Mouse (Mus musculus) kidney, adult 2 months (tissue): ENCODE results near the gene Gm20431. TPM values are rescaled to one million over a fixed set of nuclear protein-coding genes. Genes with fewer than 3 reads are reported as not detected.

Source experiments
- DNase-seq: peaks from one replicate; pipeline ENCODE4 v3.0.0; 2021
- H3K27ac ChIP-seq: fragments of 200-500 bp; 2 replicates; pipeline ENCODE4 v1.5.1; 2012; ENCODE audit warnings: low read depth, low read length, control low read depth, inconsistent platforms; ENCODE audit not compliant: insufficient read depth
- H3K27me3 ChIP-seq: fragments of 200-500 bp; replicated peaks from 2 replicates; pipeline ENCODE4 v1.6.1; 2012; ENCODE audit warnings: mild to moderate bottlenecking, moderate library complexity, low read length, inconsistent platforms; ENCODE audit not compliant: control insufficient read depth, insufficient read depth
- H3K36me3 ChIP-seq: fragments of 200-500 bp; 2 replicates; pipeline ENCODE4 v1.6.1; 2012; ENCODE audit warnings: mild to moderate bottlenecking, moderate library complexity, low read length, inconsistent platforms; ENCODE audit not compliant: control insufficient read depth, insufficient read depth
- H3K4me1 ChIP-seq: fragments of 200-500 bp; 2 replicates; pipeline ENCODE4 v1.6.1; 2011; ENCODE audit warnings: low read length; ENCODE audit not compliant: control insufficient read depth, insufficient read depth
- H3K4me3 ChIP-seq: fragments of 200-500 bp; 2 replicates; pipeline ENCODE4 v1.5.1; 2011; ENCODE audit warnings: mild to moderate bottlenecking, low read depth, low read length, control low read depth; ENCODE audit not compliant: insufficient read depth
- CTCF ChIP-seq: fragments of 200-500 bp; conservative IDR thresholded peaks from 2 replicates; pipeline ENCODE4 v1.5.1; 2011; ENCODE audit warnings: low read depth, mild to moderate bottlenecking, control low read depth, low read length, moderate library complexity, mixed read lengths; ENCODE audit not compliant: insufficient read depth, insufficient read length
- POLR2A ChIP-seq: fragments of 200-500 bp; IDR thresholded peaks from one replicate; pipeline ENCODE4 v1.6.1; 2011; ENCODE audit warnings: low read depth, low read length, control low read depth
- WGBS: fragments of 180-500 bp; shearing (Covaris S2); methylation state at CpG from one replicate; pipeline ENCODE4 v1.1.7; 2018; 5-methylcytosine and 5-hydroxymethylcytosine counted together
- polyA plus RNA-seq: library from polyadenylated mRNA; depleted of rRNA; stranded (reverse); fragments of >200 nt; gene quantifications from 2 replicates; pipeline ENCODE4 v1.2.3, GENCODE M21; 2012

Gm20431 gene
- polyA plus RNA-seq, 1 experiment: 30.7 TPM

DNA sequence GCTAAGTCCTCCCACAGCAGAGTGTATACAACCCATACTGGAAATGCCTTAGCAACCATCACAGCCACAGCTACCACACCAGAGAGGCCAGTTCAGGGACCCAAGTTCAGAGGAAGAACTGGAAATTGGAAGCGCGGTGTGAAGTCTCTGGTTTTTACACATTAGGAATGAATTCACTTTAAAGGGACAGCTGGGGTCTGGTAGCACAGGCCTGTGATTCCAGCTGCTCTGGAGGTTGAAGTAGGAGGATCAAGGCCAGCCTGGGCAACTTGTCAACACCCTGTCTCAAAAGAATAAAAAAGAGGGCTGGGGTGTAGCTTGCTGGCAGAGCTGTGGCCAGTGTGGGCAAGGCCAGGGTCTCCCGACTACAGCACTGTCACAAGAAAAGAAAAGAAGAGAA, 24.6 kb upstream of the Gm20431 start:
- no peaks in the 10 kb centered on the region for H3K36me3 ChIP-seq
- no peaks in the 10 kb centered on the region; the same call in 1 of the 2 replicates for H3K4me1 ChIP-seq
- WGBS: 86% methylated on average over 3 of the region's 3 CpGs
- H3K27ac ChIP-seq: no peak overlapping the region
- no peak for DNase-seq
- no peak overlapping the region for H3K4me3 ChIP-seq
- TF ChIP-seq CTCF (no peak), POLR2A (no peak)
- no peaks in the 10 kb centered on the region for H3K27me3 ChIP-seq

DNA sequence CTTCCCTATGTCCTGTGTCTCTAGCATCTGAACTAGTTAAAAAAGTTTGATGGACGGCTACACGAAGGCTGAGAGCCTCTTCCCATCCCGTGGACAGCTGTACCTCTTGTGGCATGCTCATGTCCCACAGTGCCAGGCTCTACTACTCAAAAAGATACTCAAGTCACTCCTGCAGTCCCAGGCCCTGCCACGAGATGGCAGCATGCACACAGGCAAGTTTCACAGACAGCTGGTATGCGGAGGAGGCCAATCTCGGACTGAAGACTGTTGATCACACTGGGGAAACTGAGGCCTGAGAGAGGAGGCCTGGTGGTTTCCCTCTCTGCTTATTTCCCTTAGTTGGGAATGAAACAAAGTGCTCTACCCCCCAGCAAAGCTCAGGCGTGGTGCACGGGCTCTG, 23.8 kb upstream of the Gm20431 start:
- no peak overlapping the region for H3K27ac ChIP-seq
- H3K27me3 ChIP-seq: no peaks in the 10 kb centered on the region
- no peak overlapping the region for H3K4me3 ChIP-seq
- 9% methylated on average over 8 of the region's 8 CpGs for WGBS
- no peaks in the 10 kb centered on the region for H3K36me3 ChIP-seq
- peak; percentile 97 for DNase-seq
- TF ChIP-seq POLR2A (no peak), CTCF (peak; percentile 100; the same call in 1 of the 2 replicates)
- H3K4me1 ChIP-seq: no peaks in the 10 kb centered on the region; the same call in 1 of the 2 replicates

DNA sequence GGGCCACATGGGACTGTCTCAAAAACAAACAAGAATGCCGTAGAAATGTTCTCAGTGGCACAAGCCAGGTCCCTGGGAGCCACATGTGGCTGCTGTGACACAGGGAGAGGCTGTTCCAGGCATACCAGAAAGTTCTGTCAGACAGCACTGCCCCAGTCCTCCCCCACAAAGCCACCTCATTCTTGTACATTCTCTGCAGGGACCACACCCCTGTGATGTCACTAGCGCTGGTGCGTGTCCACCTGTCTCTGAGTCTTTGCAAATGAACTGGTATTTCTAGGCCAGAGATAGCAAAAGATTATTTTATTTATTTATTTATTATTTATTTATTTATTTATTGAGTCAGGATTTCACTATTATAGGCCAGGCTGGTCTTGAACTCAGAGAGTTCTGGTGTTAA, 22.4 kb upstream of the Gm20431 start:
- no peaks in the 10 kb centered on the region; the same call in 1 of the 2 replicates for H3K4me1 ChIP-seq

GRCm38 (mm10) chr2:167680657-167681056, 19.4 kb upstream of the Gm20431 start:
- Histone ChIP-seq H3K27me3 (no peaks in the 10 kb centered on the region), H3K4me3 (no peak overlapping the region), H3K27ac (no peak overlapping the region), H3K4me1 (no peaks in the 10 kb centered on the region; the same call in 1 of the 2 replicates), H3K36me3 (no peaks in the 10 kb centered on the region)
- peak; percentile 69 for DNase-seq
- TF ChIP-seq POLR2A (no peak), CTCF (peak; percentile 76)
- 56% methylated on average over 5 of the region's 5 CpGs for WGBS

More for the DNA sequence above, 22.4 kb upstream of the Gm20431 start:
- TF ChIP-seq CTCF (no peak), POLR2A (no peak)
- DNase-seq: no peak
- Histone ChIP-seq H3K27ac (no peak overlapping the region), H3K4me3 (no peak overlapping the region), H3K27me3 (no peaks in the 10 kb centered on the region), H3K36me3 (no peaks in the 10 kb centered on the region)
- WGBS: 70% methylated on average over 3 of the region's 3 CpGs

- 2% methylated on average over 13 of the region's 13 CpGs for WGBS
- Histone ChIP-seq H3K36me3 (no peaks in the 10 kb centered on the region), H3K4me3 (no peak overlapping the region), H3K27me3 (no peaks in the 10 kb centered on the region), H3K27ac (no peak overlapping the region), H3K4me1 (no peaks in the 10 kb centered on the region; the same call in 1 of the 2 replicates)
- TF ChIP-seq POLR2A (no peak), CTCF (peak; percentile 88)
- peak; percentile 84 for DNase-seq
These were observed 18.7 kb upstream of the Gm20431 start for GRCm38 (mm10) chr2:167679902-167680430.

GRCm38 (mm10) chr2:167678600-167678999, 17.3 kb upstream of the Gm20431 start:
- no peak overlapping the region for H3K4me3 ChIP-seq
- no peak for DNase-seq
- H3K27ac ChIP-seq: no peak overlapping the region
- H3K4me1 ChIP-seq: no peaks in the 10 kb centered on the region; the same call in 1 of the 2 replicates
- H3K27me3 ChIP-seq: no peaks in the 10 kb centered on the region
- TF ChIP-seq CTCF (peak; percentile 50), POLR2A (no peak)
- 55% methylated on average over 5 of the region's 5 CpGs for WGBS
- H3K36me3 ChIP-seq: no peaks in the 10 kb centered on the region

GRCm38 (mm10) chr2:167675120-167675909, 14.0 kb upstream of the Gm20431 start:
- H3K27me3 ChIP-seq: no peaks in the 10 kb centered on the region
- DNase-seq: peak; percentile 78
- 43% methylated on average over 14 of the region's 14 CpGs for WGBS
- H3K36me3 ChIP-seq: no peaks in the 10 kb centered on the region
- H3K27ac ChIP-seq: no peak overlapping the region
- no peak overlapping the region for H3K4me3 ChIP-seq
- TF ChIP-seq CTCF: peak; percentile 84
- no peak for TF ChIP-seq POLR2A
- H3K4me1 ChIP-seq: peaks cover 12% of the 10 kb centered on the region
